Comparison of ENCODE assay signal across 26 mouse cellular contexts in the genomic region with DNA sequence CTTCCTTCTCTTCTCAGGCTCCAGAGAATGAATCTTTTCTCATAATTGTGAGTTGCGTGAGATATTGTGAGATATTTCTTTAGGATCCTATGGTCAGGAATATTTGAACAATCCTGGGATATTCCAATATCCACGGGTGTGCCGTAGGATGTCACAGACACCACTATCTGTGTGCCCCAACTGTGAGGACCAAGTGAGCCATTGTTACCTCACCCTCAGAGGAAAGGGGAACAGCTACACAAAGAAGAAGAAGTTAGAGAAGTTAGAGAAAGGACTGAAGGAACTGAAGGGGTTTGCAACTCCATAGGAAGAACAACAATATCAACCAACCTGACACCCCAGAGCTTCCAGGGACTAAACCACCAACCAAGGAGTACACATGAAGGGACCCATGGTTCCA. TPM values are rescaled to one million over a fixed set of nuclear protein-coding genes. Genes with fewer than 3 reads are reported as not detected.
DNase-seq lines count a peak whose midpoint lies in the region; ATAC-seq and TF ChIP-seq lines count a peak whose summit lies in the region.
"Had no signal": no experiment of that assay in that cellular context is flagged by ENCODE, and none has a peak within 500 bp of the region (broad histone marks: within the 10 kb centered on the region; RNA-seq: fewer than 3 reads in every experiment).

No protein-coding gene starts in this region.

- no peak for TF ChIP-seq POLR2A in testis, adult 2 months (IDR thresholded peaks at IDR 0.05; ENCODE audit: control insufficient read depth, low read depth, low read length)

- H3K27me3 ChIP-seq in testis, adult 2 months (ENCODE audit: control insufficient read depth, insufficient read depth, low read length): no peaks in the 10 kb centered on the region
- H3K27me3 ChIP-seq: CH12.LX had no signal

- no peak overlapping the region for H3K27ac ChIP-seq in testis, adult 2 months (ENCODE audit: control insufficient read depth, insufficient read depth, low read depth, low read length)

- H3K4me3 ChIP-seq in testis, adult 2 months (ENCODE audit: control insufficient read depth, low read depth, low read length): peak overlapping the region; percentile 31

- no peak for TF ChIP-seq CTCF in testis, adult 2 months (IDR thresholded peaks at IDR 0.05; ENCODE audit: control insufficient read depth, insufficient read depth, insufficient replicate concordance, low read depth, low read length)

- DNase-seq in testis, postnatal 10 days (ENCODE audit: low spot score): no peak
- DNase-seq in ovary, postnatal 14 days (ENCODE audit: low spot score): no peak
- DNase-seq in heart, postnatal 10 days: no peak
- no peak for DNase-seq in yolk sac, embryonic 10.5 days (ENCODE audit: low spot score)
- DNase-seq: adrenal gland, adult 2 months; adrenal gland, adult 8-10 months; adrenal gland, postnatal 10 days; adrenal gland, postnatal 14 days; adrenal gland, postnatal 25 days; adrenal gland, postnatal 36 days; B cell, adult 2 months; cerebellum, adult 11 months; cerebellum, adult 11-12 months had no signal

- ATAC-seq in granulocyte monocyte progenitor cell, adult 5-6 weeks (replicated peaks; ENCODE audit: poor library complexity, severe bottlenecking): peak; percentile 63
- peak; percentile 90 for ATAC-seq in megakaryocyte, adult 5-6 weeks (ENCODE audit: poor library complexity, severe bottlenecking)
- ATAC-seq in megakaryocyte progenitor cell, adult 5-6 weeks (replicated peaks; ENCODE audit: poor library complexity): 0 out of 2 replicates have a peak, but pooled peaks have one; percentile 37
- ATAC-seq: activated CD4-positive, CD25-positive, alpha-beta regulatory T cell, adult 4 months; CD4-positive, CD25-positive, alpha-beta regulatory T cell, adult 4 months; Patski had no signal

- H3K36me3 ChIP-seq in testis, adult 2 months (ENCODE audit: control insufficient read depth, insufficient read depth, low read length): no peaks in the 10 kb centered on the region
- H3K36me3 ChIP-seq: G1E had no signal

- intact Hi-C loops in heart, postnatal 10 days (cut with DNase I): no loop called here

- H3K4me1 ChIP-seq in testis, adult 2 months (ENCODE audit: control insufficient read depth, insufficient read depth, low read length): no peaks in the 10 kb centered on the region; the same call in 1 of the 2 replicates

RNA-seq across cellular contexts. Expression of a gene that starts 32.3 kb away (rescaled TPM):
- polyA plus RNA-seq in testis, adult 2 months (2012; rRNA removed): 7.1 and 7.3 TPM in 2 replicates
- total RNA-seq in granulocyte monocyte progenitor cell, adult 5-6 weeks (2014; fragmentation: Nextera tagmentation): 9.8 and 12.6 TPM in 2 replicates
- total RNA-seq in granulocyte monocyte progenitor cell, adult 5-6 weeks (2017): 7.5 and 9.2 TPM in 2 replicates
- total RNA-seq in megakaryocyte, adult 5-6 weeks (2015): 3.6 and 4.9 TPM in 2 replicates
- total RNA-seq in megakaryocyte, adult 5-6 weeks (2017): 4.3 and 5.1 TPM in 2 replicates
- total RNA-seq in megakaryocyte progenitor cell, adult 5-6 weeks (2015): 7.8 and 8.5 TPM in 2 replicates
- 7.0 and 8.9 TPM in 2 replicates for total RNA-seq in megakaryocyte progenitor cell, adult 5-6 weeks (2017)
- total RNA-seq in heart, postnatal 10 days (2021): 10 to 100 TPM; 19.5 to 23.4 TPM
- polyA plus RNA-seq: G1E had no signal

RNA-seq across cellular contexts. Expression of a gene that starts 55.4 kb away (rescaled TPM):
- polyA plus RNA-seq in testis, adult 2 months (2012; rRNA removed): 0.64 and 0.69 TPM in 2 replicates
- total RNA-seq in granulocyte monocyte progenitor cell, adult 5-6 weeks (2014; fragmentation: Nextera tagmentation): not detected in 2 replicates
- not detected in 2 replicates for total RNA-seq in granulocyte monocyte progenitor cell, adult 5-6 weeks (2017)
- total RNA-seq in megakaryocyte, adult 5-6 weeks (2015): not detected in 2 replicates
- not detected in 2 replicates for total RNA-seq in megakaryocyte, adult 5-6 weeks (2017)
- not detected in 2 replicates for total RNA-seq in megakaryocyte progenitor cell, adult 5-6 weeks (2015)
- not detected in 2 replicates for total RNA-seq in megakaryocyte progenitor cell, adult 5-6 weeks (2017)
- not detected for total RNA-seq in heart, postnatal 10 days (2021)
- total RNA-seq: adrenal gland, adult 8-10 months; adrenal gland, postnatal 10 days; adrenal gland, postnatal 14 days; adrenal gland, postnatal 25 days; CH12.LX; ES-E14; G1E; MEL had no signal
- polyA plus RNA-seq: activated CD4-positive, CD25-positive, alpha-beta regulatory T cell, adult 4 months; adrenal gland, adult 2 months; brain, embryonic 14.5 days; C2C12; CD4-positive, CD25-positive, alpha-beta regulatory T cell, adult 4 months; G1E; Patski had no signal

Comparison
In these comparisons a context has a peak if more than half of its experiments do, and no peak if none do; other contexts are left out.
1. ATAC-seq: peak in every context shown above with its lines; median percentile 90 in megakaryocyte, adult 5-6 weeks; 63 in granulocyte monocyte progenitor cell, adult 5-6 weeks; 37 in megakaryocyte progenitor cell, adult 5-6 weeks.